Mouse (Mus musculus) forebrain, embryonic 12.5 days (tissue): ENCODE data around the gene Erg28. TPM values are rescaled to one million over a fixed set of nuclear protein-coding genes. Genes with fewer than 3 reads are reported as not detected.
A peak's percentile ranks its signal among the peaks of the same experiment; 100 is the strongest.

Experiments
- ATAC-seq: fragments of 200-750 bp; cut with Nextera tagmentation; 2 replicates; pipeline ENCODE4 v1.8.0; 2017; ENCODE audit warnings: moderate TSS enrichment; ENCODE audit not compliant: low FRiP score
- H3K27ac ChIP-seq: fragments of 300-500 bp; sonication (generic); 2 replicates; pipeline ENCODE4 v1.5.1; 2016; ENCODE audit warnings: mild to moderate bottlenecking
- H3K27me3 ChIP-seq: fragments of 300-500 bp; sonication (generic); 2 replicates; pipeline ENCODE4 v1.6.1; 2016; ENCODE audit warnings: mild to moderate bottlenecking
- H3K36me3 ChIP-seq: fragments of 300-500 bp; sonication (generic); replicated peaks from 2 replicates; pipeline ENCODE4 v1.6.1; 2016; ENCODE audit warnings: mild to moderate bottlenecking
- H3K4me1 ChIP-seq: fragments of 300-500 bp; sonication (generic); 2 replicates; pipeline ENCODE4 v1.6.1; 2016
- H3K4me2 ChIP-seq: fragments of 300-500 bp; sonication (generic); 2 replicates; pipeline ENCODE4 v1.6.1; 2016; ENCODE audit warnings: mild to moderate bottlenecking, moderate library complexity
- H3K4me3 ChIP-seq: fragments of 300-500 bp; sonication (generic); replicated peaks from 2 replicates; pipeline ENCODE4 v1.5.1; 2016; ENCODE audit warnings: mild to moderate bottlenecking
- H3K9ac ChIP-seq: fragments of 300-500 bp; sonication (generic); 2 replicates; pipeline ENCODE4 v1.6.1; 2016; ENCODE audit warnings: mild to moderate bottlenecking
- H3K9me3 ChIP-seq: fragments of 300-500 bp; sonication (generic); 2 replicates; pipeline ENCODE4 v1.6.1; 2016
- WGBS: fragments of 180-500 bp; shearing (Covaris S2); methylation state at CpG from one replicate; pipeline ENCODE4 v1.1.7; 2016; 5-methylcytosine and 5-hydroxymethylcytosine counted together
- polyA plus RNA-seq: library from polyadenylated mRNA; unstranded; fragments of >200 nt; fragmentation: Nextera tagmentation; extraction: Ambion mirVana; gene quantifications from 2 replicates; pipeline ENCODE4 v1.2.1, GENCODE M21; 2016

Gene Erg28
- 97.7 and 104 TPM in 2 replicates for polyA plus RNA-seq

DNA sequence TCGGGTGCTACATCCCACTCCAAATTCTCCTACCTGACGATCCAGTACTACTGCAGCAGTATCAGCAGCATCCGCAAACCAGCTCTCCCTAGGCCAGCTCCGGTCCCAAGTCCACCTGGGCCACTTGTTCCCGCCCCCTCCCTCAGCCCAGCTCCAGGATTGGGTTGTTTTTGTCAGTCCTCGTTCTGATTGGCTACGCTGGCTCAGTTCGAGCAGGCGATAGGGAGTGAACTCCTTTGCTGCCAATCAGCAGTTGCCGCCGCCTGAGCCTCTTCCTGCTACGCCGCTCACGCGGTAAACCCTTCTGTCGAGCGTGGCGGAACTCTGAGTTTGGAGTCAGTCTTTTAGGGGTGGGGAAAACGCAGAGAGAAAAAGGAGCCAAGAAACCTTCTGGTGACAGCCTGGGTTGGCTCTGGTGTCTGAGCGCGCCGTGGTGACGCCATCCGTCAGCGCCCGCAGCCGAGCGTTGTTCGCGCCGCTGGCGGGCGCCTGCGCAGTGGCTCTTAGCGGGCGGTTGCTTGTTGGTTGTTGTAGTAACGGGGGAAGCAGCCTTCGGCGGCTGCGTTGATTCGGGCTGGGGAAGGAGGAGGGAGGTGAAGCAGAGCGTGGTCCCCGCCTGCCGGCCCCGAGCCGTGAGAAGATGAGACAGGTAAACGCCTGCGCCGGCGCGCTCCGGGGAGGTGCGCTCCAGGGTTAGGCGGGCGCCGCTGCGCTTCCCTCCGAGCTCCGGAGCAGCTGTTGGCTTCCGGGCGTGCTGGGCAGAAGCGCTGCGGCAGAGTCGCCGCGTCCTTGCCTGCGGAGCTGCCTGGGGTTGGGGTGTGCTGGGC lies at the start of gene Erg28, which contains the start of gene Ttll5:
Erg28 (minus strand) TSS at position 113 of the 827 bp plus-strand sequence.
Ttll5 (plus strand) TSS at position 222 of the 827 bp plus-strand sequence.
- Histone ChIP-seq H3K9me3 (no peaks in the 10 kb centered on the region), H3K9ac (peak within 1 kb of the TSS; percentile 64), H3K36me3 (peaks cover 16% of the 10 kb centered on the region), H3K4me1 (peaks cover 16% of the 10 kb centered on the region), H3K4me3 (peak within 1 kb of the TSS; percentile 74), H3K27me3 (no peaks in the 10 kb centered on the region), H3K4me2 (peak within 1 kb of the TSS; percentile 73), H3K27ac (peak within 1 kb of the TSS; percentile 98)
- WGBS: under 1% methylated on average over 66 of the region's 67 CpGs
- peak; percentile 99 for ATAC-seq

GRCm38 (mm10) chr12:85869423-85869822 lies 45.1 kb upstream of the Erg28 start:
- Histone ChIP-seq H3K27me3 (no peaks in the 10 kb centered on the region), H3K9me3 (no peaks in the 10 kb centered on the region), H3K4me3 (no peak overlapping the region), H3K9ac (no peak overlapping the region), H3K4me1 (peaks cover 9% of the 10 kb centered on the region), H3K27ac (no peak overlapping the region), H3K36me3 (no peaks in the 10 kb centered on the region; the same call in 1 of the 2 replicates), H3K4me2 (no peak overlapping the region)
- 14% methylated on average over 6 of the region's 6 CpGs for WGBS
- no peak for ATAC-seq

- Histone ChIP-seq H3K36me3 (no peaks in the 10 kb centered on the region; the same call in 1 of the 2 replicates), H3K4me3 (no peak overlapping the region), H3K4me1 (peaks cover 11% of the 10 kb centered on the region), H3K9ac (no peak overlapping the region), H3K27me3 (no peaks in the 10 kb centered on the region), H3K27ac (no peak overlapping the region), H3K4me2 (no peak overlapping the region), H3K9me3 (no peaks in the 10 kb centered on the region)
- no peak for ATAC-seq
Measured at GRCm38 (mm10) chr12:85867125-85867524, 42.8 kb upstream of the Erg28 start.

GRCm38 (mm10) chr12:85866624-85867023 lies 42.3 kb upstream of the Erg28 start:
- no peak overlapping the region for H3K9ac ChIP-seq
- no peak overlapping the region for H3K4me3 ChIP-seq
- no peak overlapping the region for H3K27ac ChIP-seq
- H3K4me1 ChIP-seq: peaks cover 11% of the 10 kb centered on the region
- no peaks in the 10 kb centered on the region; the same call in 1 of the 2 replicates for H3K36me3 ChIP-seq
- 74% methylated on average over 4 of the region's 4 CpGs for WGBS
- no peaks in the 10 kb centered on the region for H3K9me3 ChIP-seq
- ATAC-seq: no peak
- no peaks in the 10 kb centered on the region for H3K27me3 ChIP-seq
- H3K4me2 ChIP-seq: no peak overlapping the region

GRCm38 (mm10) chr12:85865526-85865925 lies 41.2 kb upstream of the Erg28 start:
- 85% methylated on average over 3 of the region's 3 CpGs for WGBS
- H3K9me3 ChIP-seq: no peaks in the 10 kb centered on the region
- peaks cover 11% of the 10 kb centered on the region for H3K4me1 ChIP-seq
- no peak overlapping the region for H3K4me3 ChIP-seq
- H3K4me2 ChIP-seq: no peak overlapping the region
- no peak overlapping the region for H3K27ac ChIP-seq
- no peaks in the 10 kb centered on the region for H3K27me3 ChIP-seq
- no peak overlapping the region for H3K9ac ChIP-seq
- ATAC-seq: no peak
- no peaks in the 10 kb centered on the region; the same call in 1 of the 2 replicates for H3K36me3 ChIP-seq

- ATAC-seq: no peak
- no peaks in the 10 kb centered on the region; the same call in none of the 2 replicates for H3K36me3 ChIP-seq
- H3K4me2 ChIP-seq: no peak overlapping the region
- peaks cover 3% of the 10 kb centered on the region; the same call in 1 of the 2 replicates for H3K4me1 ChIP-seq
- 61% methylated on average over 2 of the region's 2 CpGs for whole genome bisulfite sequencing
- H3K9ac ChIP-seq: no peak overlapping the region
- no peaks in the 10 kb centered on the region for H3K9me3 ChIP-seq
- H3K27me3 ChIP-seq: no peaks in the 10 kb centered on the region
- no peak overlapping the region for H3K27ac ChIP-seq
- no peak overlapping the region for H3K4me3 ChIP-seq
Measured at GRCm38 (mm10) chr12:85862514-85862913, 38.2 kb upstream of the Erg28 start.

DNA sequence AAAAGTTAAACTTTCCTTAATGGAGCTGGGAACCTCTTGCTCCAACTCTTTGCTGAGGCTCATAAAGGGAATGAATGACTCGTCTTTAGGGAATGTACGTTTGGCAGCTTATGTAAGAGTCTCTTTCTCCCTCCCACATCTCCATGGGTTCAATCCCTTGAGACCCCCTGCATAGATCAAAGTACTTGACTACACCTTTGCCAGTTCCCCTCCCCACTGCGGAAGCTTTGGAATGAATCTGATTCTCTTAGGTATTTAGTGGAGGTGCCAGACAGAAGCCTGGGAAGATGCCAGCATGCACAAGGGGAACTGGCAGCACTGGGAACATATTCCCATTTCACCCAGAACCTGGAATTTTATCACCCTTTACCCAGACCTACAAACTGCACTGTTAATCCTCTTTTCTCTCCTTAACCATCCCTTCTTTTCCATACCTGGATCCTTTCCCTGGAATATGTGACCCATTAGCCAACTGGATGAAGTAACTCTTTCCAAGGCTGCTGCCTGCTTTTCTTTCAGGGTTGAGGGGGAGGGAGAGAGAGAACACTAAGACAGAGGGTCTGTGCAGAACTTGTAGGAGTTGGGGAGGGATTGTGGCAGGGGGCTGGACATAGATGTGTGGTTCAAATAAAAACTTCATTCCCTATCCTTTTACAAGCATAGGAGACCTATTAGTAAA lies 35.3 kb upstream of the Erg28 start:
- Histone ChIP-seq H3K9me3 (no peaks in the 10 kb centered on the region), H3K27ac (no peak overlapping the region), H3K36me3 (peaks cover 2% of the 10 kb centered on the region; the same call in 1 of the 2 replicates), H3K4me2 (no peak overlapping the region), H3K4me1 (peaks cover 3% of the 10 kb centered on the region; the same call in 1 of the 2 replicates), H3K27me3 (no peaks in the 10 kb centered on the region), H3K4me3 (no peak overlapping the region), H3K9ac (no peak overlapping the region)
- no peak for ATAC-seq
- WGBS: 51% methylated on average over 3 of the region's 3 CpGs

- no peaks in the 10 kb centered on the region for H3K27me3 ChIP-seq
- no peak for ATAC-seq
- no peaks in the 10 kb centered on the region for H3K9me3 ChIP-seq
- H3K36me3 ChIP-seq: peaks cover 3% of the 10 kb centered on the region; the same call in 1 of the 2 replicates
- H3K4me3 ChIP-seq: no peak overlapping the region
- H3K4me2 ChIP-seq: no peak overlapping the region
- H3K27ac ChIP-seq: no peak overlapping the region
- no peak overlapping the region for H3K9ac ChIP-seq
- 80% methylated on average over 3 of the region's 3 CpGs for WGBS
- H3K4me1 ChIP-seq: peaks cover 3% of the 10 kb centered on the region; the same call in 1 of the 2 replicates
Measured at GRCm38 (mm10) chr12:85859111-85859510, 34.8 kb upstream of the Erg28 start.

DNA sequence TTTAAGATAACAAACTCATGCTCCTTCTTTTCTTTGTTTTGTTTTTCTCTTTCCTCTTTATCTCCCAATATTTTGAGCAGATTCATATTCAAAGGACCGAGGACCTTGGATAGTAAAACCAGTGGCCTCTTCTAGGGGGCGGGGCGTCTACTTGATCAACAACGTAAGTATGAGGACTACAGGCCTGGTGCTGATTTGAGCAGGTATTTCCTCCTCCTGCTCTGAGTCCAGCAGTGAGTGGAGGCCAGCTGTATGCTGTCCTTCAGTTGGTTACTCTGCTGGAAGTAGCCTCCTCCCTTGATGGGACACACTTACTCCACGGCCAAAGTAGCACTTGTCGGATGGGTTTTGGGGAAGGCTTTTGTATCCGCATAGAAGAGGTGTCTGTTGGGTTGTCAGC lies 33.0 kb upstream of the Erg28 start:
- ATAC-seq: no peak
- H3K4me2 ChIP-seq: no peak overlapping the region
- no peaks in the 10 kb centered on the region for H3K4me1 ChIP-seq
- H3K27me3 ChIP-seq: no peaks in the 10 kb centered on the region
- WGBS: 94% methylated on average over 7 of the region's 7 CpGs
- H3K27ac ChIP-seq: no peak overlapping the region
- no peaks in the 10 kb centered on the region for H3K9me3 ChIP-seq
- no peak overlapping the region for H3K9ac ChIP-seq
- H3K36me3 ChIP-seq: peaks cover 6% of the 10 kb centered on the region
- H3K4me3 ChIP-seq: no peak overlapping the region

- H3K9ac ChIP-seq: no peak overlapping the region
- H3K27me3 ChIP-seq: no peaks in the 10 kb centered on the region
- no peaks in the 10 kb centered on the region for H3K4me1 ChIP-seq
- H3K36me3 ChIP-seq: peaks cover 18% of the 10 kb centered on the region
- no peak overlapping the region for H3K27ac ChIP-seq
- H3K4me3 ChIP-seq: no peak overlapping the region
- no peaks in the 10 kb centered on the region for H3K9me3 ChIP-seq
- 91% methylated on average over 1 of the region's 1 CpGs for WGBS
- no peak for ATAC-seq
- no peak overlapping the region for H3K4me2 ChIP-seq
Measured at GRCm38 (mm10) chr12:85854271-85854670, 29.9 kb upstream of the Erg28 start.

DNA sequence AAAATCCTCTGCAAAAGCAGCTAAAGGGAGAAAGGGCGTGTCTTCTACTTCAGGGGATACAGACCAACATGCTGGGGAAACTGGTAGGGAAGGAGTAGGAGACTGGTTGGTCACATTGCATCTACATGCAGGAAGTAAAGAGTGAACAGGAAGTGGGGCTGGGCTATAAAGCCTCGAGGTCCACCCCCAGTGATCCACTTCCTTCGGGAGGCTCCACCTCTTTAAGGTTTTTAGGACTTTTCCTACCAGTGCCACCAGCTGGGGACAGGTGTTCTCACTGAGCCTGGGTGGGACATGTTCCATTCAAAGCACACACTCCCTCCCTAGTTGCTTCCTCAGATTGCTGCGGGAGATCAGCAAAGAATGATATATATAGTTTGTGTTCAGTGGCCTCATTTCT lies 29.5 kb upstream of the Erg28 start:
- H3K4me1 ChIP-seq: no peaks in the 10 kb centered on the region
- peaks cover 21% of the 10 kb centered on the region for H3K36me3 ChIP-seq
- no peak overlapping the region for H3K4me2 ChIP-seq
- no peak overlapping the region for H3K4me3 ChIP-seq
- no peaks in the 10 kb centered on the region for H3K9me3 ChIP-seq
- no peak for ATAC-seq
- H3K27ac ChIP-seq: no peak overlapping the region
- H3K9ac ChIP-seq: no peak overlapping the region
- H3K27me3 ChIP-seq: no peaks in the 10 kb centered on the region
- 94% methylated on average over 4 of the region's 4 CpGs for WGBS

GRCm38 (mm10) chr12:85850661-85851060 lies 26.3 kb upstream of the Erg28 start:
- Histone ChIP-seq H3K9ac (no peak overlapping the region), H3K4me2 (no peak overlapping the region), H3K27ac (no peak overlapping the region), H3K4me3 (no peak overlapping the region), H3K9me3 (no peaks in the 10 kb centered on the region), H3K36me3 (peaks cover 27% of the 10 kb centered on the region), H3K27me3 (no peaks in the 10 kb centered on the region), H3K4me1 (no peaks in the 10 kb centered on the region)
- 87% methylated on average over 8 of the region's 8 CpGs for WGBS
- ATAC-seq: no peak
